Mouse (Mus musculus): ENCODE results near the gene Ap5m1.
"Not testable (repeated sequence)": the region's sequence is repeated elsewhere in the genome, so short reads cannot be mapped to it uniquely, and the experiment has no call there.

Gene Ap5m1

DNA sequence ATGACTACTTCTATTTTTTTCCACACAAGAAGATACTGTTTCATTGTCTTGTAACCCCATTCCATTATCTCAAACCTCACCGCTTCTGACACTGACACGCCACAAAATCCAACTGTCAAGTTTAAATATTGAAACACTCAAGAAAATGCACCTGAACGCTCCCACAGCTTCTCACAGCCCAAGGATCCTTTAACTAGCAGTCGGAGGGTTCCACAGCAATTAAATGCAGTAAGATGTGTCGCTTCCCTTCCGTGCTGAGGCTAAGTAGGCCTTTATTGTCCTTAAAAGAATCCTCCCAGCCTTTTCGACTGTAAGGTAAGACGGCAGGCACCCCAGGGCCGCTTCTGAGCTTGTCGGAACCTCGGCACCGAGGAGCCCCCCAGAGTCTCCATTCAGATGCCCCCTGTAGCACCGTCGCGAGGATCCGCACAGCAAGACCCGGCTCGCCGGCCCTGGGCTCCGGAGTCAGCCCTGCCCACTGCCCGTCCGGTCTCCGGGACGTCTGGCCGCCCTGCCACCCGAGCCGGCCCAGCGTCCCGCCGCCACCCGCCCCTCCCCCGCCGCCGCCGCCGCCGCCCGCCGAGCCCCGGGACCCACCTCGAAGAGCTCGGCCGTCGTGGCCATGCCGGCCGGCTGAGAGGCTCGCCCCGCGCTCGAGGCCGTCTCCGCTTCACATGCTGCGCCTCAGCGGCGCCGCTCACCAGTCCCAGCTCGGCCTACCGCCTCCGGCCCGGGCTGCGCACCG lies at the start of gene Ap5m1:
Ap5m1 (plus strand) TSS at position 569 of the 745 bp plus-strand sequence.
- no peak for DNase-seq (ENCODE audit: low spot score)

DNA sequence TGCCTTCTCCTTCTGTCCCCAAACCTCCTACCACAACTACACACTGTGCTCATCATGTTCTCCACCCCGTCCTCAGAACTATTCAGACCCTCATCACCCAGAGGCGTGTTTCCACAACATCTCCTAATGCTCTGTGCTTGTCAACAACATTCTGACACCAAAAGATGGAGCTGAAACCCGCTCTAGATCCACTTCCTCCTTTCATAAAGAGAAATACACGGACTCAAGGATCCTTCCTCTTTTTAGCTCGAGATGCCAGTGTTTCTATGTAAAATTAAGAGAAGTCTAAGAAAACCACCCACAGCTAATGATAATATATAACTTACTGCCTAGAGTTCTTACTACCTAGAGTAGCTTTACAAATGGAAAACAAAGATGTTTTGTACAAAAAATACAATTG lies 46.1 kb upstream of the Ap5m1 start:
- no peak for DNase-seq (ENCODE audit: low spot score)

DNA sequence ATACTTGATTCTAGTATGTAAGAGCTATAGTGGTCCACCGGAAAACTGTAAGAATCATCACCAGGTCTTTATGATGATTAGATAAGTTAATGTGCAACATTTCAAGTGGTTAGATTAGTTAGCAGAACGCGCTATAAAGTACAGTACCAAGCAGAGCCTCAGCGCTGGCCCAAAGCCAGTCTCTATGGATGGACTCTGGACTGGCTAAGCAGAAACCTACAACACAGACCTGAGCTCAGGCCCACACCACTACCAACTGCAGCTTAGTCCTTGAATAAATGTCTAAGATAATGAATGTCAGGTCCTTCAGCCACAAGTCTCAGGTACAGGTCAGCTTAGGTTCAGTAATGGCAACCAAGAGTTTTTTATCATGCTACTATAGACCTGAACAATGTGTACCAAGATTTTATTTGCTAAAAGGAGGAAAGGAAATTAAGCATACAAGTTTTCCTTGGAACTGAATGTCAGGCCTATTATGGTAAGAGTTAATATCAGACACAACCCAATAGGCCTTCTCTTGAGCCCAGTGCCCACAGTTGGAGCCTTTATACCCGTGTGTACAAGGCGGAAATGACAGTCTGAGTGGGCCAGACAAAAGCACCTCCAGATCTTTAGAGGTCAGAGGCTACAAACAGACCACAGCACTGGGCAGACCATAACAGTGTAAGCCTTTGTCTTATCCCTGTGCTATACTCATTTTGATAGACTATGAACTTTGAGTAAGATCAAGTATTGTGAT lies 38.7 kb upstream of the Ap5m1 start:
- DNase-seq (ENCODE audit: low spot score) = no peak

DNA sequence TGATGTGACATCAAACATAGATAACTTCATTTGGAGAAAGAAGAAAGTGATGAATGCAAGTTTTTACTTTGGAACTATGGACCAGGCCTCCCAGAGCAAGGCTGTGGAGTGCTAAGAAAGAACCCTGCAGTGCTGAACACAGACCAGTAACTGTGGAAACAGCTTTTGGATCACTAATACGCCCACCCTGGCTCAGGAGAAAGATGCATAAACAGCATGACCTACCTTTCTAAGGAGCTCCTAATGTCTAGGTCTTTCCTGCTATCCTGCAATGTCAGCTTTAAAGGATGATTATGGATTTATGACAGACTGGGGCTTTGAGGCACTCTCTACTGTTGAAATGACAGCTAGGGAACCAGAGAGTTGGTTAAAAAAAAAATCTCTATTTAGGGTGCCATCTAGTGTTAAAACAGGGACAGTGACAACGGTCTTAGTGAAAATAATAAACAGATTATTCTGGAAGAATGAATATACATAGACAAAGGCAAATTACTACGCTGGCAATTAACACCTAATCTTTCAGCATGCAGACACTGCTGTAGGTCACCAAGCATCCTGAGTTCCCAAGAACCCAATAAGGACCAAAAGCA lies 38.0 kb upstream of the Ap5m1 start:
- no peak for DNase-seq (ENCODE audit: low spot score)

DNA sequence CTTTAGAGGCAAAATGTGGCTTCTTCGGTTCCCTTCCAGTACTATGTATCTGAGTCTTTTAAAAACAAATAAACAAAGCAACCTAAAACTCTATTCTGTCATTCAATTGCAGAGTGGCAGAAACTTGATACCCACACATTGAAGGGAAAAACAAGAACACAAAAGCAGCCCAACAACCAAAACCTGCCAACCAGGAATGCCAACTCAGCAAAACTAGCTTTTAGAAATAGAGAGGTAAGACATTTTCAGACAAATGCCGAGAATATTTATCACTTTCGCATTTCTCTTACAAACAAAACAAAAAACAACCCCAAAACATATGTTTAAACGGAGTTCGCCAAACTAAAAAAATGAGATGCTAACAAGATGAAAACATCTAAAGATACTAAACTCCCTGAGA lies 36.9 kb upstream of the Ap5m1 start:
- DNase-seq (ENCODE audit: low spot score) = no peak

DNA sequence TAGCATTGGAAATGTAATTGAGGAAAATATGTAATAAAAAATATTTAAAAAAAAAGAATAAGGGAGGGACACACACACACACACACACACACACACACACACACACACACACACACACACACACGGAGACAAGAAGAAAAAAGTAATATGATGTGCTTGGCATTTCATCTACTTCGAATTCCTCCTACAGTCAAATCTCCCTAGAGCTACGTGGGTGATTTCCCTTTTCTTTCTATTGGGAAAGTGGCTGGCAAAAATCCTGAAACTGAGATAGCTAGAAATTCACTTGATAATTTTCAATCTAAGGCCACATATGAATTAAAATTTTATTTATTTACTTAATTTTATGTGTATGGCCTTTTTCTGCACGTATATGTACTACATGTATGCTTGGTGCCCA lies 20.3 kb upstream of the Ap5m1 start:
- no peak for DNase-seq (ENCODE audit: low spot score)

DNA sequence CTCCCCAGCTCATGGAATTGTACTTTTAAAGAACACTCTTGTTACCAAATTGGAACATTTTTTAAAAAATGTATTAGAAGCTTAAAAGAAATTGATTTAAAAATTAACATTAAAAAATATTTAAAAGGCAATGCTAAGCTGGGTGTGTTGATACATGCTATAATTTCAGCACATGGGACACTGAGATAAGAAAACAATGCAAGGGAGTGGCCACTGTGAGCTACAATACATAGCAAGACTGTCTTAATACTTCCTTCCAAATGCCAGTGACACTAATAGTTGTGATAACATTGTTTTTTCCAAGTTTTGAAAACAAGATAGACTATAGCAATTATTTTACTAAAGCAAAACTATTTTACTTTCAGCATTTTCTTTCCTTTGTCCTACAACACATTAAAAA lies 16.4 kb upstream of the Ap5m1 start:
- no peak for DNase-seq (ENCODE audit: low spot score)

DNA sequence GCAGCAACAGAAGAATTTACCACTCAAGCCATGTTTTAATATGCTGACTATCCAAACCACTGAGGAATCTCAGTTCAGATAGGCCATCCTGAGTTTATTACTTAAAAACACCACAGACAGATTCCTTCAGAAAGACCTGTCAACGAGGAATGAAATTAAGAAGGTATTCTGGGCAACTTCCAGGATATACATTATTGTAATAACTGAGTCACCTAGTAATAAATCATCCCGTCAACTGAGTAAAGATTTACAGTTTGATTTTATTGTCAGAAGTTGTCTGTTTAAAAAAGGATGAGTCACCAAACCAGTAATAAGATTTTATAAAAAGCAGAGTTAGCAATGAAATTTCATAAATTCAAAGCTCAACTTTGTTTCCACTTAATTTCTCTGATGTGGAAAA lies 2.1 kb upstream of the Ap5m1 start:
- no peak for DNase-seq (ENCODE audit: low spot score)

DNA sequence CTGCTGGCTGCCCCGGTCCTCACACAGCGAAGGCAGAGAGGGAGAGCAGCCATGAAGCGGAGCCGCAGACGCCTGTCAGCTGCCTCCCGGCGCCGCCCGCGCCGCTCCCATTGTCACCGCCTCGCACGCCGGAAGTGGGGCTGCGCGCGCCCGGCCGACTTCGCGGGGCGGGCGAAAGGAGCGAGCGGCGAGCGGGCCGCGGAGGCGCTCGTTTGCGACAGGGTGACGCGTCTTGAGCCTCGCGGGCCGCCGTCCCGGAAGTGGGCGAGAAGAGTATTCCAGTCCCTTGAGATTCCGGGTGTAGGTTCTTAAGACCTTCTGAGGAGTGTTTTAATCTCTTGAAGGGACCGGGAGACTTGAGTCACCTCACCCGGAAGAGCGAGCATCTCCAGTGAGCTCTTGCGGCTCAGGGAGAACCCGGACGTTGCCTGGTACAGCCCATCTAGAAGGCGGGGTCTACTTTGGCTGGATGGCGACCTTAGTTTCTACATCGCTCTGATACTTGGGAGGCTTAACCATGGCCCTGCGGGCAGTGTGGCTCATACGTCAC lies 452 bp downstream of the Ap5m1 start, which contains the start of gene Exoc5:
Exoc5 (minus strand) TSS at position 380 of the 550 bp plus-strand sequence.
- peak; percentile 96 for DNase-seq (ENCODE audit: low spot score)

DNA sequence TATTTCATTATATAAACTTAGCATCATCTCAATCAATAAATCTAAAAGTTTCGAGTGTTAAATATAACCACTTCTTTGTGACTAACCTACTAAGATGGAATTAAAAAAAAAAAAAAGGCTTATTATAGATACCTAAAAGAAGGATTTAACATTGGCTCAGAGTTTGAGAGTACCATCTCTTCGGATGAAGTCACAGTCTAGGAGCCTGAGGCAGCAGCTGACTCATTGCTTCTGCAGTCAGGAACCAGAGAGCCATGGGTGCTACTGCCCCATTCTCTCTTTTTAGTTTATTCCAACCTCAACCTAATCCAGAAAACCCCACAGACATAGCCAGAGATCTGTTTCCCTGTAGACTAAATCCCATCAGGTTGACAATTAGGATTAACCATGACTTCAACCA lies 6.9 kb downstream of the Ap5m1 start:
- DNase-seq (ENCODE audit: low spot score) = no peak

DNA sequence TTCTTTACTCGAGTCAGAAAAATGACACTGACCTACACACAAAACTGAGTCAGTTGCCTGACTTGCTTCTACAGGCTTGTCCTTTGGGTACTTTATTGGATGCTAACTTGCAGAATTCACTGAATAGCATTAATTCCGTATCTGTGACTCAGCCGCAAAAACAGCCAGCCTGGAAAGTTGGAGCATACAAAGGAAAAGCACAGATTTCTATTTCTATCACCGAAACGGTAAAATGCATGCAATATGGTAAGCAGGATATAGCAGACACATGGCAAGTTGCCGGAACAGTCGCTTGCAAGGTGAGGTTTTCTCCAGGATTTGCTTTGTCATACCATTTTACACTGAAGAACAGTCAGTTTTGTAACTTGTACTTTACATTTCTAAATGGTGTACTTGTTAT lies 8.0 kb downstream of the Ap5m1 start:
- no peak for DNase-seq (ENCODE audit: low spot score)

DNA sequence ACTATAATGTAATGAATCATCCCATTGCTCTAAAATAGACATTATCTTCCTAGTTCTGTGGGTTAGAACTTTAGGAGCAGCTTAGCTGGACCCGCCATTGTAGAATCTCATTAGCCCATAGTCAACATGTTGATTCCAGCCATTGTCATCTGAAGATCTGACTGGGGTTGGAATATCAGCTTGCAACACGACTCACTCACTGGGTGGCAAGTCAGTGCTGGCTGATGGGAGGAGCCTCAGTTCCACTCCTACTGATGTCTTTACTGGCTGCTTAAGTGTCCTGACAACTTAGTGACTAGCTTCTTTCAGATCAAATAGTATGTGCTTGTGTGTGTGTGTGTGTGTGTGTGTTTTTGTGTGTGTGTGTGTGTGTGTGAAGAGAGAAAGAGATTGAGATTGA lies 8.5 kb downstream of the Ap5m1 start:
- DNase-seq (ENCODE audit: low spot score) = no peak

DNA sequence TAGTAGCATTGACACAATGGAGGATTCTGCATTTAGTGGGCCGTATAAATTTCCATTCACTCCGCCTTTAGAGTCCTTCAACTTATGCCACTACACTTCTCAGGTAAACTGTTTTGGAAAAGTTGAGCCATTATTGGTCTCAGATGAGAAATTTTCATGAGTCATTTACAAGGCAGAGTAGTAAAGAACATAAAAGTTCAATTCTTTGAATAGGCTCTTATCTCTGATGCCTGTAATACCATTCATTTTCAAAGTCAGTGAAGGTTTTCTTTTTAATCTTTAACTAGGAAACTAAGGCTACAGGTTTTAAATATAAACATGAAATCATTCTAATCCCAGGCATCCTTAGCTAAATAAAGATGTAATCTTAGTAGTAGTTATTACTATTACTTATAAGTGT lies 12.9 kb downstream of the Ap5m1 start:
- DNase-seq (ENCODE audit: low spot score) = no peak

DNA sequence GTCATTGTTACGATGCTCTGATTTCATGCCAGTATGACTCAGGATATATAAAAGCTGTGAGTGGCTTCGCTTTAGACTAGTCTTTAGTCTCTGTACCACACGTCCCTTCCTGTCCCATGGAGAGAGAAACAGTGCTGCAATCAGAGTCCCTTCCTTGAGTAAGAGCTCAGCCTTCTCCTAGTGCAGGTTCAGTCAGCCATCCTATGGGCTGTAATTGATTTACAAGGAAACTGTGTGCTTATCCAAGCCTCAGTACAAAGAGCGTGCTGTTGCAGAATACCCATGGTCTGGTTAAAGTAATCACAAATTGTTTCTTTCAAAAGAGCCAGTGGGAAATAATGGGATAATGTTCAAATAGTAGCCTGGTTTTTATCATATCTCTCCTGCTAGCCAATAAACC lies 20.6 kb downstream of the Ap5m1 start:
- DNase-seq (ENCODE audit: low spot score) = no peak

DNA sequence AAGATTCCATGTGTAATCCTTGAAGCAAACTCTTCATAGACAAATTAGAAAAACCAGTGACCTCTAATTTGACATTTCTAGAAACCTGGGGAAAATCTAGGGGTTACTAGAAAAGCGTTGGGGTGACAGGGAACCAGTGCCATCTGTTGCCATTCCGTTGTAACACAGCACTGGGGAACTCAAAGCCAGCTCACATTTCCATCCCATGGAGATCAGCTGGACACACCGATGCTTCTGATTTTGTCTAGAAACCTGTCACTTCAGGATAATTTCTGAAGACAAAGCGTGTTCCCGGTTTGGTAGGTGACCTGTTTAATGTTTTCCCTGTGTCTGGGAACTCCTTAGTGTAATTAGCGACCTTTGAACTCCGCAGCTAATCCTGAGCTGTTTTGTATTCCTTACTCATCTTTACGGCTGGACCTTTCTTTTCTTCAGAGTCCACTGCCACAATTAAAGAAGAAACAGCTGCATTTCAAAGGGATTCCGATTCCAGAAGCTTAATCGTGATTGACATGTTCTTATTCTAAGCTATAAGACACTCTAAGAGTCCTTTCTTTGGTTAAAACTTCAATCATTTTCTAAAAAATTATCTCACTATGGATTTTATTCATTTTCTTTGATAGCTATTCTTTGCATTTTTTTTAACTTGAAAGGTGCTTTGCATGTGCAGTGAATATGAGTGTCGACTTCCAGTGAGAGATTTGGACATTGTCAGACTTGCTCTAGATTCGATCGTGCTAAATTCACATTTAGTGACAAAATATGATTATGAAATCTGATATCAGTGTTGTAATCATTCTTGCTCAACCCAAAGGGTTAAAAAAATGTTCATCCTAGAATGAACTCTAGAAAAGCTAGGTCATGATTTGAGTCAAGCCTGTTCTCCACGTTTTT lies 22.5 kb downstream of the Ap5m1 start:
- DNase-seq (ENCODE audit: low spot score) = peak; percentile 59

DNA sequence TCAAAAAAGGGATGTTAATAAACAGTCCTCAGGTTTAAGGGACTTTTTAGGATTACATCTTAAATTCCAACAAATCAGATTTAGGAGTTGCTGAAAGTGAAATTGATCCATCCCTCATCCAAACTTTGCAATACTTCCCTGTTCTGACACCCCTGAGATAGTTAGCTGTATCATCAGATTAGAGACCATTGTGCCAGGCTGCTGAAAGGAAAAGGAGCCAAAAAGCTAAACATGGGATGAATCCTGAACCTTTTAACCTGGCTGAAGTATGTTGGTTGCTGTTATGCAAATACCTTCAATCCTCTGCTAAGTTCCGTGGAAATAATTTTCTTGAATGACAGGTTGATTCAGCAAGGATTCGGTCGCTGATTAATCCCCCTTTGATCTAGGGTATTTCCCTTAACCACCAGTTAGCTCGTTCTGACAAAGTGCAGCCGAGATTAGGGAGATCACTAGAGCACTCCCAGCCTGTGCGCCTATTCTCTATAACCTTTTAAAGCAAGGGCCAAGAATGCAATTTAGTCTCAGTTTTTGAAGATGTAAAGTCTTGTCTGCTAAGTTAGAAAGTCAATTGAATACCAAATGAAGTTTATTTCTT lies 23.7 kb downstream of the Ap5m1 start:
- peak; percentile 66 for DNase-seq (ENCODE audit: low spot score)

DNA sequence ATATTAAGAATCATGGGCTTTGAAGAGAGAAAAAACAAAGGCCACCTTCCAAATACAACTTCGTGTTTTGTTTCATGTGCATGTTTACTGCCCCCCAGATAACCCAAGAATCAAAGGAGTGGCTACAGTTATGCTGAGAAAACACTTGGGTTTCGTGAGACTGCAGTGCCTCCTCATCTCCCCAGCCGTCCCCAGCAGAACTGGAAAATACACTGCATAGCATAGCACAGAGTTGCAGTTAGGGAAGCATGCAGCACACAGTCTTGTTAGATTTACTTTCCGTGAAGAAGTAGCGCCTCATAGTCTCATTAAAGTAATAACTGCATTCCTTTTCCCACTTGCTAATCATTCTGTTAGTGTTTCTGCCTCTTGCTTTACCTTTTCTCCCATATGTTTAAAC lies 24.2 kb downstream of the Ap5m1 start:
- peak; percentile 32 for DNase-seq (ENCODE audit: low spot score)

DNA sequence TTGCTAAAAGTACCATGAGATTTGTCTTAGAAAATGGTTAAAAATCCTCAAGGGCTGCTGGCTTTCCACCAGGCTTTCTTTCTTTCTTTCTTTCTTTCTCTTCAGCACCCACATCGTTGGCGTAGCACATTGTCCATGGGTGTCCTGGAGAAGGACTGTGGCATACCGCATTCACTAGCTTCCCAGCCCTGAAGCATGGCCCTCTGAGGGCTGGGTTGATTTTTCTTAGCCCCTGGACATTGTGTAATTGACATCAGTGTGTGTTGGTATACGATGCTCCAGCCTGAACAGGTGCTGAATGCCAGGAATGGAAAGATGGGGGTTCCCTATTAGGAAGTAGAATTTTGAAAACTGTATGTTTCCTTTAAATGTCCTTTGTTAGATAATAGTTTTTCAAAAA lies 25.4 kb downstream of the Ap5m1 start:
- no peak for DNase-seq (ENCODE audit: low spot score)

DNA sequence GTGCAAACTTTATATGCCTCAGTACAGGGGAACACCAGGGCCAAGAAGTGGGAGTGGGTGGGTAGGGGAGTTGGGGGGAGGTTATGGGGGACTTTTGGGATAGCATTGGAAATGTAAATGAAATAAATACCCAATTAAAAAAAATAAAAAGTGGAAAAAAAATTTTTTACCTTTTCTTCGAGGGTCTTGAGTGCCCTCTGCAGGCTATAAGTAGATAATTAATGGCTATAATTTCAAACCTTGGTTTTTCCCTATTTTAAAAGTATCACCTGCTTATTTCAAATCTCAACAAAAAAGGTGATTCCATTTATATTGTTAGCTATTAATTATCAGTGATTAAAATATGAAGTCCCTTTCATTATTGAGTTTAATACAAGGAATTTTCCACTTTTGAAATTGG lies 25.9 kb downstream of the Ap5m1 start:
- not testable (repeated sequence) for DNase-seq (ENCODE audit: low spot score)

DNA sequence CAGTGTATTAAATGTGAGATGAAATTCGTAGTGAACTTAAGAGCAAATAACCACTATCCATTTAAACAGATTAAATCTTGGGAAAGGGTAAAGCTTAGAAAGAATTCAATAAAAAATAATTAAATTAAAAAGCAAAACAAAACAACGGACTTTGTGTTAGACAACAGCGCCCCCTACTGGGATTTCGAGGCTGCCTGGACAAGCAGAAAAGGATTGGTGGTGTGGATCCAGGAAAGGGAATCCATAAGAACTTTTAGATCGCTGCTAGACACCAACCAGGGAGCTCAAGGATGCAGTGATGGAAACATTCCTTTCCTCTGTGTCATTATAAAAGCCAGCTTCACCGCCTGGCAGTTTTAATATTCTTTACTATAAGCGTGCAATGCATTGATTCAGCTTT lies 52.5 kb downstream of the Ap5m1 start:
- peak; percentile 59 for DNase-seq (ENCODE audit: low spot score)

DNA sequence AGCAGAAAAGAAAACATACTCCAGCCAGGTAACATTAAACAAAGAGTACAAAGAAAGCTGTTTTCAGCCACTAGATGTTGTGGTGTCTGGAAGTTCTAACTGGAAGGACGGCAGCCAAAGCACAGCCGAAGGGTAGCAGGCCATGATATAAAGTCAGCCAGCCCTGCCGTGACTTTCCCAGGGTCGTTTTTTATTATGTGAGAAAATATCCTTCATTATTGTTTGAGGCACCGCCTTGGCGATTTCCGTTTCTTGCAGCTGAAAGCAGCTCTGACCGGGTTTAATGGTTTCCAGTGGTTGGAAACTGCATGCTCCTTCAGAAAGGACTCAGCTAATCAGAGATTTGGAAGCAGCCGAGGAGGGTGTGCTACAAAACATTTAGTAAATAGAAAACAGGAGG lies 55.8 kb downstream of the Ap5m1 start:
- no peak for DNase-seq (ENCODE audit: low spot score)

Data from embryo, embryonic 10 days (tissue).